Mouse (Mus musculus): ENCODE data around the gene Pisd. TPM values are rescaled to one million over a fixed set of nuclear protein-coding genes. Genes with fewer than 3 reads are reported as not detected.

Pisd gene
- total RNA-seq, 4 experiments from 2014 or later = 71.1 to 84.8 (median 73.5) TPM

DNA sequence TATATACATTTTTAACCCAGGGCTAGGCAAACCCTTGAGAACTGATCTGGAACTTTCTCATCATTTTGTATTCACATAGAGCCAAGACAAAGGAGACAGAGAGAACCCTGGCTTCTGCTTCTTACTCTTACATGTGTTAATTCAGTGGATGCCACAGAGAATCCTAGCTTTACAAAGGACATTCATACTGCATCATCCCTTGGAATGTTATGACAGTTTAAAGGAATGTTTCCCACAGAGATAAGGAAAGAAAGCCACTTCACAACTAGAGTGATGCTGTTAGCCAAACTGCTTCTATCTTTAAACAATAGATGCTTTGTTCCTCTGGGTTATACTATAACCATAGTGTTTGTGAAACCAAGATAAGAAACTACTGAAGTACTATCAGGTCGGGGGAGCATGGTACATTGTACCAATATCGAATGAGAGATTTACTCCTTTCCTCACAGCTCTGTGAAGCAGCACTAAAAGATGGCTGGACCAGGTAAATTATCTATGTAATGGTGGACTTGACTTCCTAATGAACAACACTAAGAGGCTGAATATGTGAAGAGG is 79.1 kb downstream of the Pisd start:
- no peak for DNase-seq

DNA sequence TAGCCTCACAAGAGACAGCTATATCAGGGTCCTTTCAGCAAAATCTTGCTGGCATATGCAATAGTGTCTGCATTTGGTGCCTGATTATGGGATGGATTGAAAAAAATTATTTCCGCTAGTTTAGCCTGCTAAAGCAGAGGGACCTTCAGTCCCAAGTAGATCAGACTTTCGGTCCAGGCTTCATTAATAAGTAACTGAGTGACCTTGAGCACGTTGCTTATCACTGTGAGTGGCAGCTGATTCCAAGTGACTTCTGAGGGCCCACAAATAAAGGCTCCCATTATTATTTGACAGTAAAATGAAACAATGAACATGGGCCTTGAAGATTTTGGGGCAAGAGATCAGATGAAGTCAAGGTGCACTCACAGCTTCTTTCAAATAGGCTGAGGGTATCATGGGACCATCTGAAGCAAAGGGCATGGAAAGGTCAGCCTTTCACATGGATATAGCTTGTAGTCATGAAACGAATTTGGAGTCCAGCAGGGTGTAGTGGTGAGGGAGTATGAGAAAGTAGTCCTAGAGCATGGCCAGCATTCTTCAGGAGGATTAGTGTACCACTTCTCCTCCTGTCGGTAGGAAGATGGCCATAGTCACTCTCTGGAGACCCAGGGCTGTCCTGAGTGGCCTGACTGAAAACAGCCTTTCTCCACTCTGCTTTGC is 88.1 kb downstream of the Pisd start:
- DNase-seq = no peak

DNA sequence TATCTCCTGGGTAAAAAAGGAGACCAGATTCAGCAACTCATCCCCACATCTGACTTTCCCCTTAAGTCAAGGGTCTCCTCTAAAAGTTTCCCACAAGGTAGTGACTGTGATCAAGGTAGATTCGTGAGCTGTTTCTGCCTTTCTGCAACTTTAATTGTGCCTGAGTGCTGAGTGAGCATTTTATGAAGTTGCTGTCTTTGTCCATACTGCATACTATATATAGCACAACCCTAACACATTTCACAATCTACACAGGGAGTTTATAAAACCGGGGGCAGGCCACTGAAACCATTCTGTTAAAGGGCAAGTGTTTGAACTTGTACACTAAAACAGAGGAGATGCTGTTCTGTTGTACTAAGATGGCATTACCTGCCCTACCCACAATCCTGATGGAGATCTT is 92.0 kb downstream of the Pisd start:
- no peak for DNase-seq

Other genes starting within 250 kb of the Pisd start
- gene Yes1, start 174.5 kb downstream of the Pisd start, total RNA-seq (2022) = 10 to 100 TPM; 38.1 to 49.1 (median 43.7) TPM
- not detected for gene Gm20671, start 41.5 kb upstream of the Pisd start, total RNA-seq (2022)
- gene Prr14l, start 68.6 kb upstream of the Pisd start, total RNA-seq (2022) = 10 to 100 TPM; 31.5 to 40.2 (median 37.0) TPM
- gene Depdc5, start 78.1 kb upstream of the Pisd start, total RNA-seq (2022) = 10 to 100 TPM; 44.4 to 50.4 (median 45.5) TPM
- 100 to 1,000 TPM; 160 to 184 (median 171) TPM for gene Ywhah, start 233.2 kb upstream of the Pisd start, total RNA-seq (2022)

Data from adrenal gland, adult 8-10 months (tissue).